Mouse (Mus musculus): Measurements from ENCODE around the gene 4930522H14Rik. TPM values are rescaled to one million over a fixed set of nuclear protein-coding genes. Genes with fewer than 3 reads are reported as not detected.

Gene 4930522H14Rik
- total RNA-seq, 1 experiment: not detected

- no peaks in the 10 kb centered on the region for H3K9me3 ChIP-seq (ENCODE audit: control insufficient read depth, insufficient read depth, low read depth, low read length)
- H3K27ac ChIP-seq (ENCODE audit: insufficient read depth, low read depth, low read length, poor library complexity, severe bottlenecking): no peak overlapping the region
- no peak overlapping the region for H3K9ac ChIP-seq (ENCODE audit: insufficient read depth, low read depth, low read length, poor library complexity, severe bottlenecking)
- no peak for TF ChIP-seq CHD2 (IDR thresholded peaks at IDR 0.05; ENCODE audit: low read depth, low read length)
- TF ChIP-seq HCFC1 (IDR thresholded peaks at IDR 0.05; ENCODE audit: borderline replicate concordance, insufficient read depth, low read length): no peak
- no peak for TF ChIP-seq ZNF384 (IDR thresholded peaks at IDR 0.05; ENCODE audit: low read depth, low read length)
- TF ChIP-seq MAFK (IDR thresholded peaks at IDR 0.05; ENCODE audit: insufficient read depth, low read depth, low read length): no peak
- no peak for TF ChIP-seq ZC3H11A (IDR thresholded peaks at IDR 0.05; ENCODE audit: borderline replicate concordance, low read depth, low read length)
- H3K36me3 ChIP-seq (ENCODE audit: control insufficient read depth, insufficient read depth, low read length, poor library complexity, severe bottlenecking): no peaks in the 10 kb centered on the region
- no peak for DNase-seq (ENCODE audit: low read depth, low spot score)
- no peak overlapping the region for H3K4me3 ChIP-seq (ENCODE audit: insufficient read depth in 1 of 2, low read depth in 1 of 2, low read length in 2 of 2, poor library complexity in 1 of 2, severe bottlenecking in 1 of 2)
- no peaks in the 10 kb centered on the region for H3K4me1 ChIP-seq (ENCODE audit: control insufficient read depth in 2 of 2, insufficient read depth in 2 of 2, low read length in 2 of 2, poor library complexity in 1 of 2)
- in situ Hi-C loops (cut with MboI; ENCODE audit: low sequenced_read_pairs in 2 of 2, unreplicated experiment in 2 of 2): no loop called here
Observed at GRCm38 (mm10) chr4:109572632-109573031, 41.5 kb upstream of the 4930522H14Rik start.

DNA sequence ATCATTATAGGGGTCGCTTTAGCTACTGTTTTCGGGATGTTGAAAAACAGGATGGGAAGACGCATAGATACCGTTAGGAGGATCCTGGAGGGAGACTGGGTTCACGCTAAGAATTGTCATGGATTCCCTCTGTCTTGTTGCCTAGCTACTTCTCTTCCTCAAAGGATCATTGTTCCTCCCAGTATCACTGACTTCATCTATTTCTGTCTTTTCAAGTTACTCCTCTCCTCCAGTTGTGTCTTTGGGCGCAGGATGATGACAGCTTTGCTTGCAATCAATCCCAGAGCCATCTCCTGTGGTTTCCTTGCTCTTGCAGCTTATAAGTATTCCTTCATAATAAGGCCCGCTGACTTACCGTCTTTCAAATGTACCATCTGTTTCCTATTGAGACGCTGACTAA is 38.3 kb upstream of the 4930522H14Rik start:
- Histone ChIP-seq H3K4me1 (ENCODE audit: control insufficient read depth in 2 of 2, insufficient read depth in 2 of 2, low read length in 2 of 2, poor library complexity in 1 of 2) (no peaks in the 10 kb centered on the region), H3K4me3 (ENCODE audit: insufficient read depth in 1 of 2, low read depth in 1 of 2, low read length in 2 of 2, poor library complexity in 1 of 2, severe bottlenecking in 1 of 2) (no peak overlapping the region), H3K27ac (ENCODE audit: insufficient read depth, low read depth, low read length, poor library complexity, severe bottlenecking) (no peak overlapping the region), H3K36me3 (ENCODE audit: control insufficient read depth, insufficient read depth, low read length, poor library complexity, severe bottlenecking) (no peaks in the 10 kb centered on the region), H3K9me3 (ENCODE audit: control insufficient read depth, insufficient read depth, low read depth, low read length) (no peaks in the 10 kb centered on the region), H3K9ac (ENCODE audit: insufficient read depth, low read depth, low read length, poor library complexity, severe bottlenecking) (no peak overlapping the region)
- no peak for DNase-seq (ENCODE audit: low read depth, low spot score)
- in situ Hi-C loops (cut with MboI; ENCODE audit: low sequenced_read_pairs in 2 of 2, unreplicated experiment in 2 of 2): no loop called here
- TF ChIP-seq HCFC1 (IDR thresholded peaks at IDR 0.05; ENCODE audit: borderline replicate concordance, insufficient read depth, low read length): no peak
- TF ChIP-seq ZC3H11A (IDR thresholded peaks at IDR 0.05; ENCODE audit: borderline replicate concordance, low read depth, low read length): no peak
- no peak for TF ChIP-seq MAFK (IDR thresholded peaks at IDR 0.05; ENCODE audit: insufficient read depth, low read depth, low read length)
- no peak for TF ChIP-seq ZNF384 (IDR thresholded peaks at IDR 0.05; ENCODE audit: low read depth, low read length)
- no peak for TF ChIP-seq CHD2 (IDR thresholded peaks at IDR 0.05; ENCODE audit: low read depth, low read length)

DNA sequence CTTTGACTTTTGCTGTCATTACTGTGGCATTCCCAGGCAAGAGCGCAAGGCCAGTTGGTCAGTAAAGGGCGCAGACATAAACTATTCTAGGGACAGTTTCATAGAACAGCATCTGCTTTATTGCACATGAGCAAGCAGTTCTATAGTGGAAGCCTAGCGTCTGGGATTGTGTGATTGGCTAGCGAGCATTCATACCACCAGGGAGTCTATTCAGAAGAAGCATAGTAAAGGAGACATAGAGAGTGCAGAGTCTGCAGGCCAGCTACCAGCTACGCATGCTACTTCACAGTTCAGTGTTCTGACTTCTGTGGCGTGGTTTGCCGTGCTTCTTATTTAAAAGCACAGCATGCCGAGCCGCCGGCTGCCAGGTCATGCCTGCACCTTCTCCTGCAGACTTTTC is 37.9 kb upstream of the 4930522H14Rik start:
- Histone ChIP-seq H3K9me3 (ENCODE audit: control insufficient read depth, insufficient read depth, low read depth, low read length) (no peaks in the 10 kb centered on the region), H3K36me3 (ENCODE audit: control insufficient read depth, insufficient read depth, low read length, poor library complexity, severe bottlenecking) (no peaks in the 10 kb centered on the region), H3K27ac (ENCODE audit: insufficient read depth, low read depth, low read length, poor library complexity, severe bottlenecking) (no peak overlapping the region), H3K4me1 (ENCODE audit: control insufficient read depth in 2 of 2, insufficient read depth in 2 of 2, low read length in 2 of 2, poor library complexity in 1 of 2) (no peaks in the 10 kb centered on the region), H3K4me3 (ENCODE audit: insufficient read depth in 1 of 2, low read depth in 1 of 2, low read length in 2 of 2, poor library complexity in 1 of 2, severe bottlenecking in 1 of 2) (no peak overlapping the region), H3K9ac (ENCODE audit: insufficient read depth, low read depth, low read length, poor library complexity, severe bottlenecking) (no peak overlapping the region)
- TF ChIP-seq MAFK (IDR thresholded peaks at IDR 0.05; ENCODE audit: insufficient read depth, low read depth, low read length) (no peak), CHD2 (IDR thresholded peaks at IDR 0.05; ENCODE audit: low read depth, low read length) (no peak), ZC3H11A (IDR thresholded peaks at IDR 0.05; ENCODE audit: borderline replicate concordance, low read depth, low read length) (no peak), HCFC1 (IDR thresholded peaks at IDR 0.05; ENCODE audit: borderline replicate concordance, insufficient read depth, low read length) (no peak), ZNF384 (IDR thresholded peaks at IDR 0.05; ENCODE audit: low read depth, low read length) (no peak)
- in situ Hi-C loops (cut with MboI; ENCODE audit: low sequenced_read_pairs in 2 of 2, unreplicated experiment in 2 of 2): no loop called here
- no peak for DNase-seq (ENCODE audit: low read depth, low spot score)

DNA sequence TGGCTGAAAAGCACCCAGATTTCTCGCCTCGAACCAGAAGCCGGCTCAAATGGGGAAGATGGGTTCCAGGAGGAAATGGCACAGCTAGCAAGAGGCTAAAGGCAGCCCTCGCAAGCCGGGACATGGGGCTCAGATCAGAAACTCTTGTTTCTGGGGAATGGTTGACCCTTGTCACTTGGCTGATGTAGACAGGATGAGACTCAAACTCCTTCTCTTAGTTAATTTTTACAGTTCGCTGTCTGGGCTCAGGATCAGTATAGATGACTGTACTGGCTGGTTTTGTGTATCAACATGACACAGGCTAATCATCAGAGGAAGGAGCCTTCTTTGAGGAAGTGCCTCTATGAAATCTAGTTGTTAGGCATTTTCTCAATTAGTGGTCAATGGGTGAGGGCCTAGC is 33.6 kb upstream of the 4930522H14Rik start:
- DNase-seq (ENCODE audit: low read depth, low spot score): no peak
- H3K4me1 ChIP-seq (ENCODE audit: control insufficient read depth in 2 of 2, insufficient read depth in 2 of 2, low read length in 2 of 2, poor library complexity in 1 of 2): no peaks in the 10 kb centered on the region
- H3K36me3 ChIP-seq (ENCODE audit: control insufficient read depth, insufficient read depth, low read length, poor library complexity, severe bottlenecking): no peaks in the 10 kb centered on the region
- H3K4me3 ChIP-seq (ENCODE audit: insufficient read depth in 1 of 2, low read depth in 1 of 2, low read length in 2 of 2, poor library complexity in 1 of 2, severe bottlenecking in 1 of 2): no peak overlapping the region
- TF ChIP-seq CHD2 (IDR thresholded peaks at IDR 0.05; ENCODE audit: low read depth, low read length) (no peak), ZC3H11A (IDR thresholded peaks at IDR 0.05; ENCODE audit: borderline replicate concordance, low read depth, low read length) (no peak), ZNF384 (IDR thresholded peaks at IDR 0.05; ENCODE audit: low read depth, low read length) (no peak), HCFC1 (IDR thresholded peaks at IDR 0.05; ENCODE audit: borderline replicate concordance, insufficient read depth, low read length) (no peak), MAFK (IDR thresholded peaks at IDR 0.05; ENCODE audit: insufficient read depth, low read depth, low read length) (no peak)
- H3K9me3 ChIP-seq (ENCODE audit: control insufficient read depth, insufficient read depth, low read depth, low read length): no peaks in the 10 kb centered on the region
- in situ Hi-C loops (cut with MboI; ENCODE audit: low sequenced_read_pairs in 2 of 2, unreplicated experiment in 2 of 2): no loop called here
- no peak overlapping the region for H3K27ac ChIP-seq (ENCODE audit: insufficient read depth, low read depth, low read length, poor library complexity, severe bottlenecking)
- H3K9ac ChIP-seq (ENCODE audit: insufficient read depth, low read depth, low read length, poor library complexity, severe bottlenecking): no peak overlapping the region
